In genomic region chr13:55329683-55330566, GRCm38 (mm10) we compare ENCODE assay signal across 8 mouse cellular contexts. TPM values are rescaled to one million over a fixed set of nuclear protein-coding genes. Genes with fewer than 3 reads are reported as not detected.
A peak's percentile ranks its signal among the peaks of the same experiment; 100 is the strongest.
DNase-seq lines count a peak whose midpoint lies in the region; ATAC-seq and TF ChIP-seq lines count a peak whose summit lies in the region.

Gene Mxd3, minus strand, starts transcription at chr13:55329823.

- H3K4me3 ChIP-seq in hindbrain, embryonic 12.5 days: peak within 1 kb of the TSS; percentile 74

- peak within 1 kb of the TSS; percentile 89 for H3K27ac ChIP-seq in hindbrain, embryonic 12.5 days

- H3K36me3 ChIP-seq in hindbrain, embryonic 12.5 days: peaks cover 13% of the 10 kb centered on the region

- peak within 1 kb of the TSS; percentile 92 for H3K4me2 ChIP-seq in hindbrain, embryonic 12.5 days (replicated peaks)

- POLR2A ChIA-PET in Patski (lab: Charles Lee): interaction anchor here (0.9 kb wide), 2 partner anchors 9 to 185 kb away, joined by 3 to 5 read pairs; partner anchors contain the start of gene Prelid1

- WGBS in hindbrain, embryonic 12.5 days: under 1% methylated on average over 77 of the region's 82 CpGs

- TF ChIP-seq CTCF in Patski (IDR thresholded peaks at IDR 0.05): no peak

- no peaks in the 10 kb centered on the region for H3K9me3 ChIP-seq in hindbrain, embryonic 12.5 days (replicated peaks)

- peak within 1 kb of the TSS; percentile 74 for H3K9ac ChIP-seq in hindbrain, embryonic 12.5 days

- H3K27me3 ChIP-seq in Patski: no peaks in the 10 kb centered on the region
- no peaks in the 10 kb centered on the region for H3K27me3 ChIP-seq in hindbrain, embryonic 12.5 days

- in situ Hi-C loops in Patski (cut with MboI; ENCODE audit: low pct_unique_long_range_greater_than_20kb): loop anchor here (5.0 kb wide), 1 partner anchor 187 kb away; no protein-coding TSS in a partner anchor

- H3K4me1 ChIP-seq in hindbrain, embryonic 12.5 days: peaks cover 34% of the 10 kb centered on the region

- DNase-seq in Patski (ENCODE audit: low read depth, low spot score): no peak
- peak; percentile 64 for DNase-seq in cerebellum, adult 9-10 months
- peak; percentile 71 to 80 for DNase-seq in layer of hippocampus, postnatal 25 days (ENCODE audit: extremely low spot score in 1 of 2, low spot score in 1 of 2)
- DNase-seq in lung, postnatal 4 days: peak; percentile 88 to 92
- peak; percentile 93 for DNase-seq in retina, postnatal 1 day
- peak; percentile 82 for DNase-seq in urinary bladder, adult 2 months (ENCODE audit: low spot score)

- CTCF ChIA-PET in Patski (lab: Charles Lee): interaction anchor here (0.9 to 1.5 kb wide), 2 partner anchors 10 to 41 kb away, joined by 3 to 4 read pairs; no protein-coding TSS in a partner anchor

- ATAC-seq in Patski: peak; percentile 70
- peak; percentile 45 for ATAC-seq in frontal cortex, adult (ENCODE audit: low TSS enrichment)
- ATAC-seq in hindbrain, embryonic 12.5 days (ENCODE audit: low FRiP score): peak; percentile 87

RNA-seq across cellular contexts. Expression of gene Mxd3, which starts in this region (rescaled TPM):
- polyA plus RNA-seq in Patski (2021): 14.8 TPM
- 22.2 and 24.3 TPM in 2 replicates for polyA plus RNA-seq in hindbrain, embryonic 12.5 days (2016; fragmentation: Nextera tagmentation; extraction: Ambion mirVana)
- 1 to 10 TPM; 1.2 to 2.4 TPM for total RNA-seq in layer of hippocampus, postnatal 25 days (2021)
- 1.3 and 1.9 TPM in 2 replicates for polyA plus RNA-seq in urinary bladder, adult 2 months (2012; rRNA removed)
